Mouse (Mus musculus) embryonic facial prominence, embryonic 14.5 days (tissue): ENCODE measurements around the gene Htr7. TPM values are rescaled to one million over a fixed set of nuclear protein-coding genes. Genes with fewer than 3 reads are reported as not detected.

ENCODE experiments used
- ATAC-seq: fragments of 200-750 bp; cut with Nextera tagmentation; 2 replicates; pipeline ENCODE4 v1.8.0; 2017; ENCODE audit warnings: low read depth, moderate number of reproducible peaks, moderate TSS enrichment
- DNase-seq: peaks from one replicate; pipeline ENCODE4 v3.0.0-alpha.2; 2015; ENCODE audit warnings: low spot score
- H3K27ac ChIP-seq: fragments of 300-500 bp; sonication (generic); replicated peaks from 2 replicates; pipeline ENCODE4 v1.5.1; 2014; ENCODE audit warnings: low read depth, mild to moderate bottlenecking, low read length, moderate library complexity
- H3K27me3 ChIP-seq: fragments of 300-500 bp; sonication (generic); replicated peaks from 2 replicates; pipeline ENCODE4 v1.6.1; 2014; ENCODE audit warnings: low read length; ENCODE audit not compliant: control insufficient read depth, insufficient read depth
- H3K36me3 ChIP-seq: fragments of 300-500 bp; sonication (generic); 2 replicates; pipeline ENCODE4 v1.6.1; 2014; ENCODE audit warnings: low read length, mixed read lengths; ENCODE audit not compliant: control insufficient read depth, insufficient read depth
- H3K4me1 ChIP-seq: fragments of 300-500 bp; sonication (generic); 2 replicates; pipeline ENCODE4 v1.6.1; 2014; ENCODE audit warnings: antibody characterized with exemption, low read length; ENCODE audit not compliant: control insufficient read depth, insufficient read depth
- H3K4me2 ChIP-seq: fragments of 300-500 bp; sonication (generic); 2 replicates; pipeline ENCODE4 v1.6.1; 2014; ENCODE audit warnings: low read depth, mild to moderate bottlenecking, low read length, moderate library complexity, mixed read lengths
- H3K4me3 ChIP-seq: fragments of 300-500 bp; sonication (generic); 2 replicates; pipeline ENCODE4 v1.5.1; 2014; ENCODE audit warnings: low read depth, mild to moderate bottlenecking, low read length
- H3K9ac ChIP-seq: fragments of 300-500 bp; sonication (generic); 2 replicates; pipeline ENCODE4 v1.6.1; 2014; ENCODE audit warnings: low read depth, mild to moderate bottlenecking, low read length, moderate library complexity, mixed read lengths
- H3K9me3 ChIP-seq: fragments of 300-500 bp; sonication (generic); 2 replicates; pipeline ENCODE4 v1.6.1; 2016; ENCODE audit warnings: low read length; ENCODE audit not compliant: control insufficient read depth
- WGBS: fragments of 180-500 bp; shearing (Covaris S2); extraction: QIAGEN DNeasy Blood & Tissue Kit; methylation state at CpG from one replicate; pipeline ENCODE4 v1.1.7; 2014; 5-methylcytosine and 5-hydroxymethylcytosine counted together
- polyA plus RNA-seq: library from polyadenylated mRNA; unstranded; fragments of >200 nt; fragmentation: Nextera tagmentation; extraction: Ambion mirVana; gene quantifications from 2 replicates; pipeline ENCODE4 v1.2.1, GENCODE M21; 2014

Gene Htr7
- polyA plus RNA-seq, 1 experiment from 2014 or later, result 0.78 TPM

DNA sequence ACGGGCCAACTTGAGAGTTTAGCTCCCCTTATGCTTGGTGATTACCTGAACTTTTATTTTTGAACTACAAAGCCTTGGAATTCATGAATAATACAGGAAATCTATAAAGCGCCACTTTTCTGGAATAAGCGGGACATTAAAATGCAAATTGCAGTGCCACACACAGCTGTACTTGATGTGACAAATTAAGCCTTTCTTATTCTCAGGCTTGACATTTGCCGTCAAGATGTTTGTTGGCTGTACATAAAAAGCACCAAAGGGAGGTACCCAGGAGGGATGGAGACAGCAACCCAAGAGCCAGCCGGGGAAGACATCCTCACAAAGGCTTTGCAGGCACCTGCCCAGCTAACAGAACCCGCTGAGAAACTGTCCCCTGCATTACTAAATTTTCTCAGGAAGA is 56.4 kb downstream of the Htr7 start:
- no peak overlapping the region for H3K4me2 ChIP-seq
- H3K4me3 ChIP-seq, result no peak overlapping the region
- DNase-seq (no peak), ATAC-seq (no peak)
- WGBS, result 81% methylated on average over 6 of the region's 6 CpGs
- no peaks in the 10 kb centered on the region for H3K27me3 ChIP-seq
- H3K27ac ChIP-seq, result no peak overlapping the region
- no peaks in the 10 kb centered on the region for H3K4me1 ChIP-seq
- H3K9me3 ChIP-seq, result no peaks in the 10 kb centered on the region
- no peak overlapping the region for H3K9ac ChIP-seq
- no peaks in the 10 kb centered on the region for H3K36me3 ChIP-seq

- Histone ChIP-seq H3K4me1 (no peaks in the 10 kb centered on the region), H3K27me3 (no peaks in the 10 kb centered on the region), H3K9me3 (no peaks in the 10 kb centered on the region), H3K4me3 (no peak overlapping the region), H3K9ac (no peak overlapping the region), H3K4me2 (no peak overlapping the region), H3K27ac (no peak overlapping the region), H3K36me3 (no peaks in the 10 kb centered on the region)
- ATAC-seq (no peak), DNase-seq (no peak)
- 71% methylated on average over 3 of the region's 3 CpGs for WGBS
Measured at GRCm38 (mm10) chr19:35997384-35997783, 59.9 kb downstream of the Htr7 start.

- no peak for DNase-seq
- 74% methylated on average over 1 of the region's 1 CpGs for WGBS
- no peaks in the 10 kb centered on the region for H3K36me3 ChIP-seq
- H3K4me1 ChIP-seq, result no peaks in the 10 kb centered on the region
- H3K4me2 ChIP-seq, result no peak overlapping the region
- H3K4me3 ChIP-seq, result no peak overlapping the region
- H3K27ac ChIP-seq, result no peak overlapping the region
- H3K9ac ChIP-seq, result no peak overlapping the region
- H3K9me3 ChIP-seq, result no peaks in the 10 kb centered on the region
- no peaks in the 10 kb centered on the region for H3K27me3 ChIP-seq
- no peak for ATAC-seq
Measured at GRCm38 (mm10) chr19:35987461-35987860, 69.8 kb downstream of the Htr7 start.

DNA sequence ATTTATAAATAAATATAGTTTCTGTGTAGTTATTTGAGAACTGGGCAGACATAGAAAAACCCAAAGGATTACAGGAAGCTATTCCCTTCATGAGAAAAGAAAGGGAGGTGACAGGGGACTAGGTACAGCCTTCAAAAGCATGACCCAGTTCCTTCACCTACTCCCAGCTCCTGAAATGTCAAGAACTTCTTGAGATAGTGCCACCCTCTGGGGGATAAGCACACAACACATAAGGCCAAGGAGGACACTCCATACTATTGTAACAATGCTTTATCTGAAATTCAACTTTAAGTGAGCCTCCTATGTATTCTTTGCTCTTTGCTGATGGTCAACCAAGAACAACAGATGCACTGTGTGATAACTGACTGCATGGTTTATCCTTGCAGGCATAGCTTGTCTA is 82.6 kb downstream of the Htr7 start:
- Histone ChIP-seq H3K9me3 (no peaks in the 10 kb centered on the region), H3K4me2 (no peak overlapping the region), H3K4me3 (no peak overlapping the region), H3K27me3 (no peaks in the 10 kb centered on the region), H3K27ac (no peak overlapping the region), H3K36me3 (no peaks in the 10 kb centered on the region), H3K4me1 (no peaks in the 10 kb centered on the region), H3K9ac (no peak overlapping the region)
- no peak for ATAC-seq
- DNase-seq, result no peak

GRCm38 (mm10) chr19:35957656-35958055 is 99.7 kb downstream of the Htr7 start:
- Histone ChIP-seq H3K9me3 (no peaks in the 10 kb centered on the region), H3K9ac (no peak overlapping the region), H3K27ac (no peak overlapping the region), H3K4me3 (no peak overlapping the region), H3K36me3 (no peaks in the 10 kb centered on the region), H3K27me3 (no peaks in the 10 kb centered on the region), H3K4me2 (no peak overlapping the region), H3K4me1 (no peaks in the 10 kb centered on the region)
- WGBS, result 82% methylated on average over 5 of the region's 5 CpGs
- DNase-seq (no peak), ATAC-seq (no peak)

- Histone ChIP-seq H3K4me1 (no peaks in the 10 kb centered on the region), H3K36me3 (no peaks in the 10 kb centered on the region), H3K4me2 (no peak overlapping the region), H3K4me3 (no peak overlapping the region), H3K9ac (no peak overlapping the region), H3K27me3 (no peaks in the 10 kb centered on the region), H3K27ac (no peak overlapping the region), H3K9me3 (no peaks in the 10 kb centered on the region)
- 85% methylated on average over 13 of the region's 13 CpGs for WGBS
- no peak for ATAC-seq
- DNase-seq, result no peak
Measured at GRCm38 (mm10) chr19:35955698-35956097, 101.6 kb downstream of the Htr7 start.

GRCm38 (mm10) chr19:35949888-35950287 is 107.4 kb downstream of the Htr7 start:
- Histone ChIP-seq H3K4me1 (no peaks in the 10 kb centered on the region), H3K4me2 (no peak overlapping the region), H3K9me3 (no peaks in the 10 kb centered on the region), H3K9ac (no peak overlapping the region), H3K27ac (no peak overlapping the region), H3K36me3 (no peaks in the 10 kb centered on the region), H3K27me3 (no peaks in the 10 kb centered on the region), H3K4me3 (no peak overlapping the region)
- ATAC-seq (no peak), DNase-seq (no peak)
- WGBS, result 52% methylated on average over 1 of the region's 1 CpGs

DNA sequence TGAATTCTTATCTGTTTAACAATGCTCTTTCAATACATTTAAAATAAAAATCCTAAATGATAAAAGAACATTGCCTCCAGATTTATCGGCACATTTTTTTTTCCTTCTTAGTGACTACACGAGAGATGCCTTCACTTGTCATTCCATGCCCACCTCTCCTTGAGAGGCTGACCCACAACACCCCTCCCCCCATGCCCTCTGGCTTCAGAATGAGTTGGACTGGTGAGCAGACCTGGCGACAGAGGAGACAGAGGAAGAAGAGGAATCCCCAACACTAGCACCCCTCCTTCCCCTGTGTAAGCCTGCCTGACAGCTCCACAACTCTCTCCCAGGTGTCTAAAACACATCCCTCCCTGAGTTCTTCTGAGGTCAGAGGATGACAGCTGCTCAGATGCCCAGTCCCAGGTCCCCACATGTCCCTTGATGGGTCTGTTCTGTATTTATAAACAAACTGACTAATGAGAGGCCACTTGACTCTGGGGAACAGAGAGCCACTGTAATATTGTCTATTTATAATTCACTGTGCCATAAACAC is 132.3 kb downstream of the Htr7 start:
- Histone ChIP-seq H3K4me3 (no peak overlapping the region), H3K27ac (no peak overlapping the region), H3K27me3 (no peaks in the 10 kb centered on the region), H3K4me2 (no peak overlapping the region), H3K9me3 (no peaks in the 10 kb centered on the region), H3K9ac (no peak overlapping the region), H3K4me1 (no peaks in the 10 kb centered on the region), H3K36me3 (no peaks in the 10 kb centered on the region)
- ATAC-seq (no peak), DNase-seq (no peak)
- WGBS, result 48% methylated on average over 3 of the region's 3 CpGs

DNA sequence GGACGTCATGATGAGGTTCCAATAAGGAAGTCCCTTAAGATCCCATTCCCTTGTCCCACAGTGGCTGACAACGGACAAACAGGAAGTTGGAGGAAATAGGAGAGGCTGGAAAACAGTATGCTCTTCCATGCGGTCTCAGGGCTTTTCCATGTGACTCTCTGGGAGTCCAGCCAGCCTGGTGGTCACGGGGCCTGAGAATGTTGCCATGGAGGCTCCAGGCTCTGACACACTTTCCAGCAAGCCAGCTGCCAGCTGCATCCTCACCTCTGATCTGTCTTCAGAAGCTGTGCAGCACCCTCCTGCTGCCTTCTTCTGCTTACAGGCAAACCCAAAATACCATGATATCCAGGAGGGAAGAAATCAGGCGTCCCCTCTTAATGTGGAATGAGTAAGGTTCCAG is 132.9 kb downstream of the Htr7 start:
- WGBS, result 35% methylated on average over 5 of the region's 5 CpGs
- DNase-seq (peak; percentile 47), ATAC-seq (no peak)
- Histone ChIP-seq H3K4me3 (no peak overlapping the region), H3K9ac (no peak overlapping the region), H3K9me3 (no peaks in the 10 kb centered on the region), H3K4me2 (no peak overlapping the region), H3K27me3 (no peaks in the 10 kb centered on the region), H3K4me1 (no peaks in the 10 kb centered on the region), H3K36me3 (no peaks in the 10 kb centered on the region), H3K27ac (no peak overlapping the region)
